Mouse (Mus musculus) heart, postnatal 0 days (tissue): ENCODE measurements around the gene Kif13a. TPM values are rescaled to one million over a fixed set of nuclear protein-coding genes. Genes with fewer than 3 reads are reported as not detected.

Source experiments
- ATAC-seq: fragments of 200-750 bp; cut with Nextera tagmentation; 2 replicates; pipeline ENCODE4 v1.8.0; 2017; ENCODE audit warnings: low read depth, moderate number of reproducible peaks, moderate library complexity; ENCODE audit not compliant: insufficient read depth
- DNase-seq: peaks from one replicate; pipeline ENCODE4 v3.0.0-alpha.2; 2016; ENCODE audit warnings: low spot score
- H3K27ac ChIP-seq: fragments of 300-500 bp; sonication (generic); 2 replicates; pipeline ENCODE4 v1.5.1; 2014; ENCODE audit warnings: low read depth, mild to moderate bottlenecking
- H3K27me3 ChIP-seq: fragments of 300-500 bp; sonication (generic); 2 replicates; pipeline ENCODE4 v1.6.1; 2014; ENCODE audit warnings: low read length, mixed read lengths; ENCODE audit not compliant: control insufficient read depth, insufficient read depth
- H3K36me3 ChIP-seq: fragments of 300-500 bp; sonication (generic); replicated peaks from 2 replicates; pipeline ENCODE4 v1.6.1; 2014; ENCODE audit warnings: low read length, mixed read lengths; ENCODE audit not compliant: control insufficient read depth, insufficient read depth
- H3K4me1 ChIP-seq: fragments of 300-500 bp; sonication (generic); 2 replicates; pipeline ENCODE4 v1.6.1; 2014; ENCODE audit warnings: antibody characterized with exemption; ENCODE audit not compliant: control insufficient read depth, insufficient read depth
- H3K4me2 ChIP-seq: fragments of 300-500 bp; sonication (generic); 2 replicates; pipeline ENCODE4 v1.6.1; 2014; ENCODE audit warnings: low read depth, mild to moderate bottlenecking, low read length, moderate library complexity
- H3K4me3 ChIP-seq: fragments of 300-500 bp; sonication (generic); 2 replicates; pipeline ENCODE4 v1.5.1; 2014; ENCODE audit warnings: low read depth, low read length
- H3K9ac ChIP-seq: fragments of 300-500 bp; sonication (generic); replicated peaks from 2 replicates; pipeline ENCODE4 v1.6.1; 2014; ENCODE audit warnings: low read depth, low read length, mixed read lengths
- H3K9me3 ChIP-seq: fragments of 300-500 bp; sonication (generic); replicated peaks from 2 replicates; pipeline ENCODE4 v1.6.1; 2016; ENCODE audit warnings: low read length; ENCODE audit not compliant: control insufficient read depth
- CTCF ChIP-seq: IDR thresholded peaks from 2 replicates; pipeline ENCODE4 v1.5.1; 2016; ENCODE audit warnings: antibody characterized with exemption, control low read depth, low read depth
- EP300 ChIP-seq: IDR thresholded peaks from 2 replicates; pipeline ENCODE4 v1.6.1; 2016; ENCODE audit warnings: antibody characterized with exemption, low read depth
- WGBS: fragments of 180-500 bp; shearing (Covaris S2); extraction: QIAGEN DNeasy Blood & Tissue Kit; methylation state at CpG from one replicate; pipeline ENCODE4 v1.1.7; 2014; 5-methylcytosine and 5-hydroxymethylcytosine counted together
- polyA plus RNA-seq: library from polyadenylated mRNA; unstranded; fragments of >200 nt; fragmentation: Nextera tagmentation; extraction: Ambion mirVana; gene quantifications from 2 replicates; pipeline ENCODE4 v1.2.1, GENCODE M21; 2015
- total RNA-seq: library from RNA; depleted of rRNA; stranded (reverse); fragments of >200 nt; gene quantifications from 2 replicates; pipeline ENCODE4 v1.2.3, GENCODE M21; 2014; ENCODE audit warnings: low replicate concordance

The Kif13a gene
- total and polyA plus RNA-seq, 2 experiments from 2014 or later = 36.7 to 81.8 TPM

GRCm38 (mm10) chr13:46737482-46737881 is 192.2 kb downstream of the Kif13a start:
- WGBS = 73% methylated on average over 4 of the region's 4 CpGs
- Histone ChIP-seq H3K36me3 (no peaks in the 10 kb centered on the region), H3K4me3 (no peak overlapping the region), H3K4me1 (no peaks in the 10 kb centered on the region), H3K27ac (no peak overlapping the region), H3K9me3 (no peaks in the 10 kb centered on the region), H3K4me2 (no peak overlapping the region), H3K9ac (no peak overlapping the region), H3K27me3 (no peaks in the 10 kb centered on the region)
- TF ChIP-seq CTCF = no peak
- TF ChIP-seq EP300 = no peak
- DNase-seq (no peak), ATAC-seq (no peak)

GRCm38 (mm10) chr13:46736479-46736865 is 193.2 kb downstream of the Kif13a start:
- WGBS = 3% methylated on average over 12 of the region's 12 CpGs
- no peaks in the 10 kb centered on the region for H3K27me3 ChIP-seq

GRCm38 (mm10) chr13:46735808-46736478 is 193.7 kb downstream of the Kif13a start:
- DNase-seq (peak; percentile 63), ATAC-seq (peak; percentile 70)
- TF ChIP-seq CTCF (0 out of 2 replicates have a peak, but pooled peaks have one; percentile 17), EP300 (no peak)
- Histone ChIP-seq H3K4me2 (peak overlapping the region; percentile 94), H3K9ac (peak overlapping the region; percentile 70), H3K36me3 (no peaks in the 10 kb centered on the region), H3K27me3 (no peaks in the 10 kb centered on the region), H3K4me1 (no peaks in the 10 kb centered on the region), H3K4me3 (peak overlapping the region; percentile 67), H3K27ac (peak overlapping the region; percentile 74), H3K9me3 (no peaks in the 10 kb centered on the region)
- under 1% methylated on average over 20 of the region's 20 CpGs for WGBS

More at GRCm38 (mm10) chr13:46736479-46736865, 193.2 kb downstream of the Kif13a start:
- Histone ChIP-seq H3K9me3 (no peaks in the 10 kb centered on the region), H3K9ac (peak overlapping the region; percentile 70), H3K4me2 (peak overlapping the region; percentile 94), H3K4me1 (no peaks in the 10 kb centered on the region), H3K27ac (peak overlapping the region; percentile 74), H3K4me3 (peak overlapping the region; percentile 67), H3K36me3 (no peaks in the 10 kb centered on the region)
- ATAC-seq = no peak; the same call in 1 of the 2 replicates
- no peak for TF ChIP-seq EP300
- TF ChIP-seq CTCF = no peak
- DNase-seq = peak; percentile 26

DNA sequence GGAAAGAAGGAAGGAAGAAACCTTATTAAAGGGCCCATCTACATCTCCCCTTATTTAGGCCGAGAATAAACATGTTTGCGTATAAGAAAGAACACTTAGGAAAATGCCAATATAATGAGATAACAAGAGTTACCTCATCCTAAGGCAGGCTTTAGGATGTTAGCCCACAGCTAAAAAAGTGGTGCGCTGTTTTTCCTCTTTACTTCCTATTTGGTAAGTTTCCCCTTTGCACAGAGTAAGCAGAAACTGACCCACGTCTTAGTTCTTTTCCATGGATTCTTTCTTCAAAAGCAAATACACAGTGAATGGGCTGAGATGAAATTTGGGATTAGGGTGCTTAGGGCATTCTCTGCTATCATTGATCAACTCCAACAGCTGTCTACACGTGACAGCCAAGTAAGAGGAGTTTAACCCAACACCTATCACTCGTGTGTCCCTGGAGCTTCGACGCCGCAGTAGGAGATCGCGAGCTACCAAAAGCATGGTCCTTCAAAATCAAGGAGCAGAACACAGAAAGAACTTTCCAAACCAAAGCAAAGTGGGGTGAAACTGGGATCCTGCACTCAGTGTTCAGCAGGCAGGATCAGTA is 194.4 kb downstream of the Kif13a start:
- H3K4me2 ChIP-seq = peak overlapping the region; percentile 94
- DNase-seq (no peak), ATAC-seq (no peak)
- H3K4me3 ChIP-seq = peak overlapping the region; percentile 67
- H3K27ac ChIP-seq = peak overlapping the region; percentile 74
- H3K9me3 ChIP-seq = no peaks in the 10 kb centered on the region
- H3K4me1 ChIP-seq = no peaks in the 10 kb centered on the region
- no peaks in the 10 kb centered on the region for H3K36me3 ChIP-seq
- H3K9ac ChIP-seq = peak overlapping the region; percentile 70
- no peaks in the 10 kb centered on the region for H3K27me3 ChIP-seq
- 32% methylated on average over 11 of the region's 11 CpGs for WGBS
- no peak for TF ChIP-seq CTCF
- TF ChIP-seq EP300 = no peak

GRCm38 (mm10) chr13:46729998-46730397 is 199.7 kb downstream of the Kif13a start:
- H3K4me3 ChIP-seq = no peak overlapping the region
- no peaks in the 10 kb centered on the region for H3K9me3 ChIP-seq
- H3K27me3 ChIP-seq = no peaks in the 10 kb centered on the region
- no peaks in the 10 kb centered on the region for H3K36me3 ChIP-seq
- no peak for TF ChIP-seq CTCF
- TF ChIP-seq EP300 = no peak
- ATAC-seq = no peak
- 56% methylated on average over 2 of the region's 2 CpGs for WGBS
- peaks cover 8% of the 10 kb centered on the region for H3K4me1 ChIP-seq
- H3K9ac ChIP-seq = no peak overlapping the region
- no peak overlapping the region for H3K27ac ChIP-seq
- H3K4me2 ChIP-seq = no peak overlapping the region
- DNase-seq = no peak
